Mouse (Mus musculus) ES-E14 (cell line): ENCODE measurements around the gene Gtpbp3. TPM values are rescaled to one million over a fixed set of nuclear protein-coding genes. Genes with fewer than 3 reads are reported as not detected.

Experiments
- DNase-seq: peaks from one replicate; pipeline ENCODE4 v3.0.0-alpha.2; 2013; ENCODE audit warnings: low read depth, low spot score
- H3K27ac ChIP-seq: 2 replicates; pipeline ENCODE4 v1.5.1; 2012; ENCODE audit warnings: low read depth, mild to moderate bottlenecking, low read length, moderate library complexity, mixed read lengths; ENCODE audit not compliant: poor library complexity, insufficient read depth, severe bottlenecking
- H3K36me3 ChIP-seq: 2 replicates; pipeline ENCODE4 v1.6.1; 2012; ENCODE audit warnings: mild to moderate bottlenecking, low read length, moderate library complexity, mixed read lengths; ENCODE audit not compliant: control insufficient read depth, poor library complexity, insufficient read depth, severe bottlenecking
- H3K4me1 ChIP-seq, 2 experiments: fragments of 150-350 bp in 1 of 2; sonication (generic) in 1 of 2; 2 replicates each; pipeline ENCODE4 v1.6.1; 2012; ENCODE audit warnings: low read length in 2 of 2, mild to moderate bottlenecking in 1 of 2, mixed read lengths in 1 of 2; ENCODE audit not compliant: control insufficient read depth in 2 of 2, insufficient read depth in 2 of 2, poor library complexity in 1 of 2
- H3K4me3 ChIP-seq, 2 experiments: fragments of 150-350 bp in 1 of 2; sonication (generic) in 1 of 2; 2 replicates each; pipeline ENCODE4 v1.5.1; 2012; ENCODE audit warnings: low read length in 2 of 2, low read depth in 1 of 2, mild to moderate bottlenecking in 1 of 2, mixed read lengths in 1 of 2; ENCODE audit not compliant: insufficient read depth in 1 of 2, poor library complexity in 1 of 2, severe bottlenecking in 1 of 2
- H3K9ac ChIP-seq: 2 replicates; pipeline ENCODE4 v1.6.1; 2012; ENCODE audit warnings: low read depth, mild to moderate bottlenecking, low read length, mixed read lengths; ENCODE audit not compliant: poor library complexity, insufficient read depth, severe bottlenecking
- H3K9me3 ChIP-seq: fragments of 150-350 bp; sonication (generic); 2 replicates; pipeline ENCODE4 v1.6.1; 2012; ENCODE audit warnings: low read depth, mild to moderate bottlenecking, low read length; ENCODE audit not compliant: control insufficient read depth, insufficient read depth
- CHD2 ChIP-seq: IDR thresholded peaks from 2 replicates; pipeline ENCODE4 v1.6.1; 2014; ENCODE audit warnings: mild to moderate bottlenecking, low read depth, low read length, inconsistent platforms
- HCFC1 ChIP-seq: IDR thresholded peaks from 2 replicates; pipeline ENCODE4 v1.6.1; 2012; ENCODE audit warnings: low read length, inconsistent platforms, borderline replicate concordance; ENCODE audit not compliant: insufficient read depth
- MAFK ChIP-seq: IDR thresholded peaks from 2 replicates; pipeline ENCODE4 v1.6.1; 2014; ENCODE audit warnings: mild to moderate bottlenecking, low read depth, low read length, inconsistent platforms; ENCODE audit not compliant: insufficient read depth
- ZC3H11A ChIP-seq: IDR thresholded peaks from 2 replicates; pipeline ENCODE4 v1.6.1; 2012; ENCODE audit warnings: low read depth, mild to moderate bottlenecking, inconsistent platforms, low read length, borderline replicate concordance
- ZNF384 ChIP-seq: IDR thresholded peaks from 2 replicates; pipeline ENCODE4 v1.6.1; 2012; ENCODE audit warnings: low read depth, low read length, inconsistent platforms
- in situ Hi-C, 2 experiments: fragments of 600-800 bp; cut with MboI; formaldehyde crosslinking; loops; one replicate each; pipeline ENCODE4 v1.15.1; 2025; ENCODE audit warnings: low sequenced_read_pairs in 2 of 2, inconsistent platforms in 1 of 2; ENCODE audit not compliant: unreplicated experiment in 2 of 2
- total RNA-seq: library from RNA; depleted of rRNA; stranded (reverse); fragments of 300-350 nt; gene quantifications from 2 replicates; pipeline ENCODE4 v1.2.3, GENCODE M21; 2012

Gene Gtpbp3
- total RNA-seq, 1 experiment, result 60.4 TPM

DNA sequence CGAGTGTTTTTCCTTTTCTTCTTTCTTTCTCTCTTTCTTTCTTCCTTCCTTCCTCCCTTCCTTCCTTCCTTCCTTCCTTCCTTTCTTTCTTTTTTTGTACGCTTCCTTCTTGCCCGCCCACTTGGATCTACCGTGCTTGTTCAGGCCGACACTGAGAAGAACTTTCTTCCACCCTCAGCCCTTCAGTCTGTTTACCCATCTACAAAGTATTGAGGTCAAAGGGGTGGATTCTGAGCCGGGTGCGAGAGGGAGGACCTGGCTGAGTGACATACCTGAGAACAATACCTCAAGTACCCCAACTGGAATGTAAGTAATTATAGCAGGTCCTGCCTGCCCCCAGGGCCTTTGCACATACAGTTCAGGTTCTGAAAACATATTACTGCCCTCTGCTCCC, 1.8 kb upstream of the Gtpbp3 start:
- DNase-seq, result no peak
- H3K9ac ChIP-seq, result no peak overlapping the region
- peaks cover 0 to 15% of the 10 kb centered on the region in 2 experiments; a peak in 1 of 4 replicates for H3K4me1 ChIP-seq
- in situ Hi-C loops, result no loop called here
- H3K27ac ChIP-seq, result no peak overlapping the region
- peaks cover 14% of the 10 kb centered on the region for H3K36me3 ChIP-seq
- TF ChIP-seq HCFC1 (no peak), ZNF384 (no peak), ZC3H11A (no peak), CHD2 (no peak), MAFK (no peak)
- H3K4me3 ChIP-seq, result no peak overlapping the region
- H3K9me3 ChIP-seq, result no peaks in the 10 kb centered on the region

- DNase-seq, result peak; percentile 96
- peaks cover 31% of the 10 kb centered on the region for H3K36me3 ChIP-seq
- no peak for TF ChIP-seq ZC3H11A
- no peak for TF ChIP-seq MAFK
- TF ChIP-seq HCFC1, result peak; percentile 84
- peak; percentile 89 for TF ChIP-seq CHD2
- 0 out of 2 replicates have a peak, but pooled peaks have one; percentile 30 for TF ChIP-seq ZNF384
- H3K4me3 ChIP-seq, result peak overlapping the region; percentile 81 to 93
- no peaks in the 10 kb centered on the region for H3K9me3 ChIP-seq
- H3K4me1 ChIP-seq, result peaks cover 0 to 14% of the 10 kb centered on the region in 2 experiments; a peak in 1 of 4 replicates
- peak overlapping the region; percentile 82 for H3K9ac ChIP-seq
- 0 out of 2 replicates have a peak overlapping the region, but pooled peaks have one; percentile 75 for H3K27ac ChIP-seq
- in situ Hi-C loops, result no loop called here
Measured at GRCm38 (mm10) chr8:71488454-71488853, 551 bp downstream of the Gtpbp3 start.

GRCm38 (mm10) chr8:71495039-71495438, 7.1 kb downstream of the Gtpbp3 start:
- Histone ChIP-seq H3K4me1 (peaks cover 2 to 35% of the 10 kb centered on the region in 2 experiments; a peak in 2 of 4 replicates), H3K9me3 (no peaks in the 10 kb centered on the region), H3K27ac (peak overlapping the region; percentile 2; the same call in 1 of the 2 replicates), H3K36me3 (peaks cover 29% of the 10 kb centered on the region), H3K9ac (no peak overlapping the region), H3K4me3 (no peak overlapping the region)
- in situ Hi-C loops, result no loop called here
- no peak for DNase-seq
- TF ChIP-seq HCFC1 (no peak), ZNF384 (peak; percentile 97)

DNA sequence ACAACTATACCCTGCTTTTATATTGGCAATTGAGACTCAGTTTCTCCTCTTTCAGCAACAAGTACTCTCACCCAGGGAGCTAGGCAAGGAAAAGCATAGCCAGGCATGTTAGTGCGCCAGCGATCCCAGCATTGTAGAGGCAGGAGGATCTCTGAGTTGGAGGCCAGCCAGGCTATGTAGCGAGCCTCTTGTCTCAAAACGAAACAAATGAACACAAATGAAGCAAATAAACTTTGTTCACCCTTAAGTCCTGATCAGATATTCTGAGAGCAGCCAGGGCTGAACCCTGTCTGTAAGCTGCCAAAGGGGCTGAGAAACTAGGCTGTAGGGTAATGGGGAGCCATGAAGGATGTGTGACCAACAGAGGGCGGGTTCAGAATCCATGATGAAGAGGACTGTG, 7.9 kb downstream of the Gtpbp3 start:
- in situ Hi-C loops, result no loop called here
- no peak for DNase-seq
- H3K4me1 ChIP-seq, result peaks cover 2 to 35% of the 10 kb centered on the region in 2 experiments; a peak in 2 of 4 replicates

DNA sequence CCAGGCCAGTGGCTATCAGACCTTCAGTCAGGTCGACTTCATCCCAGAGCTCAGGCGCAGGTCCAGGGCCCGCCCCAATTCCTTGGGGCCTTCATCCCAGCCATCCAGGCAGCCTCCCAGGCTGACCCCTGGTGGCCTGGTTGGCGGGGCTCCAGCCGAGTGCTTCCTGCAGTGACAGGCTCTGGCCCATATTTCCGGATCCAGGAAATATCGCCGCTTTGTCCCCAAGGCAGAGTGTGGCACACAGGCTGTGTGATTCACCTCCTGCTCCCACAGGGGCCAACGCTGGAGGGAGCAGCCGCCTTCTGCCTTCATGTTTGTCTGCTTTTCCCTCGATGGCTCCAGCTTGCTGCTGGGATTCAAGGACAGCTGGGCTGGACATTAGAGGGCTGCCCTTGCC, 8.6 kb downstream of the Gtpbp3 start:
- TF ChIP-seq HCFC1 (no peak), ZNF384 (no peak), CHD2 (no peak), ZC3H11A (no peak), MAFK (no peak)
- Histone ChIP-seq H3K9me3 (no peaks in the 10 kb centered on the region), H3K27ac (no peak overlapping the region), H3K9ac (peak overlapping the region; percentile 6; the same call in 1 of the 2 replicates), H3K4me3 (no peak overlapping the region), H3K36me3 (peaks cover 17% of the 10 kb centered on the region), H3K4me1 (peaks cover 2 to 35% of the 10 kb centered on the region in 2 experiments; a peak in 2 of 4 replicates)
- in situ Hi-C loops, result no loop called here
- no peak for DNase-seq

More for the DNA sequence above, 7.9 kb downstream of the Gtpbp3 start:
- TF ChIP-seq HCFC1 (no peak), MAFK (no peak), ZNF384 (no peak), CHD2 (no peak), ZC3H11A (no peak)
- H3K9ac ChIP-seq, result no peak overlapping the region; the same call in 1 of the 2 replicates
- no peaks in the 10 kb centered on the region for H3K9me3 ChIP-seq
- no peak overlapping the region for H3K4me3 ChIP-seq
- H3K36me3 ChIP-seq, result peaks cover 24% of the 10 kb centered on the region
- peak overlapping the region; percentile 2; the same call in 1 of the 2 replicates for H3K27ac ChIP-seq
